Mouse (Mus musculus): Measurements from ENCODE around the gene Ccdc141. TPM values are rescaled to one million over a fixed set of nuclear protein-coding genes. Genes with fewer than 3 reads are reported as not detected.

Ccdc141 gene
- polyA plus RNA-seq, 1 experiment from 2014 or later: 3.7 TPM

DNA sequence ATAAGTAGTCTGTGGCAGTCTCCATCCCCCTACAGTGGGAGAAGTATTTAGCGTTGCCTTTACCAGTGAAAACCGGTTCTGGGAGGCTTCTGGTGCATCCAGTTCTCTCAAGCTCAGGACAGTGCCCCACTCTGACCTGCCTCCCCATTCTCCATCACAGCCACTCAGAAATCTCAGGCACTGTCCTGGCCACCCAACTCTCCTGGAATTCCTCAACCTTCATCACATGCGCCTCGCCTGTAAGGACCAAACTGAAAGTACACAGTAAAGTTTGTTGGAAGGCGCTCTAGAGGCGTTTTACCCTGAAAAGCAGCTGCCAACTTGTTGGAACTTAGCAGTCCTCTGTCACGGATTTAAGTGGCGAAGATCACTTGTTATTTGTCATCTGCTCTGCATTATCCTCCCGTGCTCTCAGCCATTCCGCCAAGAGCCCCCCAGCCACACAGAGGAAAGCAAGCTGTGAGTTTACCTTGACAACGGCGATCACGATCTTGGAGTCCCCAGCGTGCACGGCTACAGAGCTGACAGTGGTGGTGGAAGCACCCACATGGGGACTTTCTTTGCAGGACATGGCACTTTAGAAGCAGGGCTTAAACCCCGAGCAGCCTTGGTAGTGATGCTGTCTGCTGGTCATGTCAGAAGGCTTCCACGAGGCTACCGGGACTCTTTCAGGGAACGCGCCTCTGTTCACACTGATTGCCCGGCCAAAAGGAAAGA is 362 bp downstream of the Ccdc141 start:
- ATAC-seq: peak; percentile 55

DNA sequence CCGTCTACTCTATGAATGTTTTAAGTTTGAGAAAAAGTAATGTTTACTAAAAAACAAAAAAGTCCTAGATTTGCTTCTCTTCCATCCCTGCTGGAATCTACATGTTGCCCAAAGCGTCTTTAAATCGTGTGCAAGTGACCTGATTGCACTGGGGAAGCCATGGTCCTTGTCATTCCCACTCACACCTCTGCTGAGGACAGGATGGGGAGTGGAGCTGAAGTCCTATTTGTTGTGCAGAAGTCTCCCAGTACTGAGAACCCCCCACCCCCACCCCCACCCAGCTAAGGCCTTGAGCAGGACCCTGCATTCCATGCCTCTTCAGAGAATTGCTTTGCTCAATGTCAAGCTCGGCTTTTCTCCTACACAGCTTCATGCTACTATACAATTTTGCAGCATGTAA is 1.2 kb downstream of the Ccdc141 start:
- Histone ChIP-seq H3K4me1 (ENCODE audit: control insufficient read depth, insufficient read depth, low read length) (peaks cover 10% of the 10 kb centered on the region; the same call in 1 of the 2 replicates), H3K4me2 (ENCODE audit: low read depth, low read length) (0 out of 2 replicates have a peak overlapping the region, but pooled peaks have one; percentile 93), H3K27ac (ENCODE audit: low read length) (no peak overlapping the region), H3K27me3 (replicated peaks; ENCODE audit: control insufficient read depth, insufficient read depth, low read length) (no peaks in the 10 kb centered on the region), H3K4me3 (ENCODE audit: low read length) (no peak overlapping the region), H3K36me3 (ENCODE audit: control insufficient read depth, insufficient read depth, low read length) (no peaks in the 10 kb centered on the region), H3K9me3 (ENCODE audit: control insufficient read depth, low read length) (no peaks in the 10 kb centered on the region), H3K9ac (ENCODE audit: low read depth, low read length) (no peak overlapping the region)
- 78% methylated on average over 4 of the region's 4 CpGs for WGBS
- ATAC-seq: no peak

More for the DNA sequence above, 362 bp downstream of the Ccdc141 start:
- Histone ChIP-seq H3K4me1 (ENCODE audit: control insufficient read depth, insufficient read depth, low read length) (peaks cover 10% of the 10 kb centered on the region; the same call in 1 of the 2 replicates), H3K4me2 (ENCODE audit: low read depth, low read length) (peak overlapping the region; percentile 93), H3K9me3 (ENCODE audit: control insufficient read depth, low read length) (no peaks in the 10 kb centered on the region), H3K36me3 (ENCODE audit: control insufficient read depth, insufficient read depth, low read length) (no peaks in the 10 kb centered on the region), H3K9ac (ENCODE audit: low read depth, low read length) (peak overlapping the region; percentile 59), H3K27ac (ENCODE audit: low read length) (peak overlapping the region; percentile 14), H3K27me3 (replicated peaks; ENCODE audit: control insufficient read depth, insufficient read depth, low read length) (no peaks in the 10 kb centered on the region), H3K4me3 (ENCODE audit: low read length) (peak overlapping the region; percentile 59)
- WGBS: 3% methylated on average over 21 of the region's 21 CpGs

DNA sequence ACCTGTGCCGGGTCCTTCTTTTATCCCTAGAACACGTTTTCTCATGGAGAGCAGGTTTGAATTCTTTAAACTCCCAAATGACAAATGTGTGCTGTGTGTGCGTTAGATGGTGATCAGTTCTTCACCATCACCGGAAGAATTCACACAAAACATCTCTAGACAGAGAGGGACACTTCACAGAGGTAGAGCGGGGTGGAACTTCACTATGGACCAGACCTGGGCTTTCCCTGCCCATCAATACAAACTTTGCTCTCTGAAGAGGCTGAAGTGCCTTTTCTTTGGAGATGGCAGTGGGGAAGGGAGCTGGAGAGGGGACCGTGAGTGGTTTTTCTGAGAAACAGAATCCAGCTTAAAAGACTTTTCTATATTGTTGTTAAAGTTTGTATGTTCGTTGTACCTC is 1.7 kb downstream of the Ccdc141 start:
- H3K4me3 ChIP-seq (ENCODE audit: low read length): no peak overlapping the region
- no peak overlapping the region for H3K9ac ChIP-seq (ENCODE audit: low read depth, low read length)
- H3K4me2 ChIP-seq (ENCODE audit: low read depth, low read length): no peak overlapping the region
- 92% methylated on average over 7 of the region's 7 CpGs for WGBS
- no peaks in the 10 kb centered on the region for H3K27me3 ChIP-seq (replicated peaks; ENCODE audit: control insufficient read depth, insufficient read depth, low read length)
- H3K4me1 ChIP-seq (ENCODE audit: control insufficient read depth, insufficient read depth, low read length): peaks cover 10% of the 10 kb centered on the region; the same call in 1 of the 2 replicates
- H3K27ac ChIP-seq (ENCODE audit: low read length): no peak overlapping the region
- no peak for ATAC-seq
- H3K36me3 ChIP-seq (ENCODE audit: control insufficient read depth, insufficient read depth, low read length): no peaks in the 10 kb centered on the region
- H3K9me3 ChIP-seq (ENCODE audit: control insufficient read depth, low read length): no peaks in the 10 kb centered on the region

DNA sequence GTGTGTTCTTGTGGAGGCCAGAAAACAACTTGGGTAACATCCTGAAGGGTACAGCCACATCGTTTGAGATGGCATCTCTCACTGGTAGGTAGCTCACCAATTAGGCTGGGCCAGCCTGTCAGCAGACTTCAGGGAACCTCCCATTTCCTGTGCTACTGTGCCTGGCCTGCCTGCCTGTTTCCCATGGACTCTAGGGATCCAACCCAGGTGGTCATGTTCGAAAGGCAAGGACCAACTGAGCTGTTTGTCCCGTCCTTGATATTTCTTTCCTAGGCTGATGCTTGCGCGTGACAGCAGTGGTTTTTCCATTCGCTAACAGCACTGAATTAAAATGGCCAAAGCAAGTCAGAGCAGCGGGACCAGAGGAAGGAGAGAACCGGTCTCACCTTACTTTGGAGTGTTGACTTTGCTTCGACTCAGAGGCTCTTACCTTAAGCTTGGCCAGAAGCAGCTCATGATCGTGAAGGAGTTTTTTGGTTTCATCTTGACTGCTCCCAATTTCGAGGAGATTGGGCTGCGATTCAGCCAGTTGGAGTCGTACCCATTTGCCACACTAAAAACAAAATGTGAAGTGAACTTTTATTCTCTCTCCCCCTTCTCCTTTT is 2.3 kb downstream of the Ccdc141 start:
- Histone ChIP-seq H3K4me1 (ENCODE audit: control insufficient read depth, insufficient read depth, low read length) (peaks cover 10% of the 10 kb centered on the region; the same call in 1 of the 2 replicates), H3K4me2 (ENCODE audit: low read depth, low read length) (no peak overlapping the region), H3K9me3 (ENCODE audit: control insufficient read depth, low read length) (no peaks in the 10 kb centered on the region), H3K27me3 (replicated peaks; ENCODE audit: control insufficient read depth, insufficient read depth, low read length) (no peaks in the 10 kb centered on the region), H3K4me3 (ENCODE audit: low read length) (no peak overlapping the region), H3K27ac (ENCODE audit: low read length) (no peak overlapping the region), H3K36me3 (ENCODE audit: control insufficient read depth, insufficient read depth, low read length) (no peaks in the 10 kb centered on the region), H3K9ac (ENCODE audit: low read depth, low read length) (no peak overlapping the region)
- ATAC-seq: no peak
- 86% methylated on average over 13 of the region's 13 CpGs for WGBS

DNA sequence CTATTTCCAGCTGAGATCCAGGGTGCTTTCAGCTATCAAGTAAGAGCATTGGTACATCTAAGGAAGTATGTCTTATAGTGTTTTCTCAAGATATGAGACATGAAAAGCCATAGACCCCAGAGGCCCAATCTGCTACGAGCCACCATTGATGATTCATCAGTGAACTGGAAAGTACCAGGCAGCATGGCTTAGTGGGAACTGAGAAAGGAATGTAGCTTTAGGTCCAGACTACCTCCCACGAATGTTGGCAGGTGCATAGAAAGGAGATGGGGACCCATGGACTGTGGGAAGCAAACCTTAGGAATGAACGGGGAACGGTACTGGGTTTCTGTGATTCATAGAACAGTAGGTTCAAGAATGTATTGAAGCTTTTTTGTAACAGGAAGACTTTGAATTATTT is 4.1 kb downstream of the Ccdc141 start:
- H3K36me3 ChIP-seq (ENCODE audit: control insufficient read depth, insufficient read depth, low read length): no peaks in the 10 kb centered on the region
- H3K9me3 ChIP-seq (ENCODE audit: control insufficient read depth, low read length): no peaks in the 10 kb centered on the region
- 83% methylated on average over 4 of the region's 4 CpGs for WGBS
- no peak overlapping the region for H3K27ac ChIP-seq (ENCODE audit: low read length)
- H3K4me1 ChIP-seq (ENCODE audit: control insufficient read depth, insufficient read depth, low read length): peaks cover 4% of the 10 kb centered on the region; the same call in 1 of the 2 replicates
- H3K4me2 ChIP-seq (ENCODE audit: low read depth, low read length): no peak overlapping the region
- no peak overlapping the region for H3K4me3 ChIP-seq (ENCODE audit: low read length)
- no peak for ATAC-seq
- H3K9ac ChIP-seq (ENCODE audit: low read depth, low read length): no peak overlapping the region
- H3K27me3 ChIP-seq (replicated peaks; ENCODE audit: control insufficient read depth, insufficient read depth, low read length): no peaks in the 10 kb centered on the region

DNA sequence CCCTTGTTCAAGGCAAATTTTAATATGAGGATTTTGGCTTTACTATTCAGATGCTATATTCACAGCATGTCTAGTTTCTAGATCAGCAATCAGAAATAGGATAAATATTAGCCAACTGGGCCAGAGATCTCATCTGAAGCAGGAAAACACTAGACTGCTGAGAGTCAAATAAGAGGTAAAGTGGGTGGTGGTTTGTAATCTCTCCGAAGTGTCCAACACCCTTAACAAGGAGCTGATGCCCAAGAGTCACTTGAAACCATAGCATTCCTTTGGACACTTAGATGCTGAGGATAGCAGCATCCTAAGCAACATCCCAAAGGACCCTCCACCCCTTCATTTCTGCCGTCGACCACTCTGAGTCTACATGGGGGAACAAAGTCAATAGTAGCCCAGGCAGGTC is 5.8 kb downstream of the Ccdc141 start:
- Histone ChIP-seq H3K9me3 (ENCODE audit: control insufficient read depth, low read length) (no peaks in the 10 kb centered on the region), H3K9ac (ENCODE audit: low read depth, low read length) (no peak overlapping the region), H3K27me3 (replicated peaks; ENCODE audit: control insufficient read depth, insufficient read depth, low read length) (no peaks in the 10 kb centered on the region), H3K4me1 (ENCODE audit: control insufficient read depth, insufficient read depth, low read length) (no peaks in the 10 kb centered on the region), H3K27ac (ENCODE audit: low read length) (no peak overlapping the region), H3K4me2 (ENCODE audit: low read depth, low read length) (no peak overlapping the region), H3K4me3 (ENCODE audit: low read length) (no peak overlapping the region), H3K36me3 (ENCODE audit: control insufficient read depth, insufficient read depth, low read length) (no peaks in the 10 kb centered on the region)
- no peak for ATAC-seq
- WGBS: 90% methylated on average over 3 of the region's 3 CpGs

DNA sequence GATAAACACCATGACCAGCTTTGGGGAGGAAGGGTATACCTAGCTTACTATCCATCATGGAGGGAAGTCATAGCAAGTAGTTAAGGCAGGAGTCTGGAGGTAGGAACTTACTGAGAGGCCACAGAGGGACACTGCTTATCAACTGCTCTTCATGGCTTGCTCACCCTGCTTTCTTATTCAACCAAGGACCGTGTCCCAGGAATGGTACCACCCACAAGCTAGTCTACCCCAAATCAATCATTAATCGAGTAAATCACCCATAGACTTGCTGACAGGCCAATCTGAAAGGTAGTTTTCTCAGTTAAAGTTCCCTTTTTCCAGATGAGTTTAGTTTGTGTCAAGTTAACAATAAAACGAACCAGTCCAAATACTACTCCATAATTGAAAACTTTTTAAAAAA is 7.1 kb downstream of the Ccdc141 start:
- no peak for ATAC-seq
- Histone ChIP-seq H3K27ac (ENCODE audit: low read length) (no peak overlapping the region), H3K4me1 (ENCODE audit: control insufficient read depth, insufficient read depth, low read length) (no peaks in the 10 kb centered on the region), H3K27me3 (replicated peaks; ENCODE audit: control insufficient read depth, insufficient read depth, low read length) (no peaks in the 10 kb centered on the region), H3K9ac (ENCODE audit: low read depth, low read length) (no peak overlapping the region), H3K9me3 (ENCODE audit: control insufficient read depth, low read length) (no peaks in the 10 kb centered on the region), H3K4me3 (ENCODE audit: low read length) (no peak overlapping the region), H3K4me2 (ENCODE audit: low read depth, low read length) (no peak overlapping the region), H3K36me3 (ENCODE audit: control insufficient read depth, insufficient read depth, low read length) (no peaks in the 10 kb centered on the region)
- 73% methylated on average over 3 of the region's 3 CpGs for WGBS

DNA sequence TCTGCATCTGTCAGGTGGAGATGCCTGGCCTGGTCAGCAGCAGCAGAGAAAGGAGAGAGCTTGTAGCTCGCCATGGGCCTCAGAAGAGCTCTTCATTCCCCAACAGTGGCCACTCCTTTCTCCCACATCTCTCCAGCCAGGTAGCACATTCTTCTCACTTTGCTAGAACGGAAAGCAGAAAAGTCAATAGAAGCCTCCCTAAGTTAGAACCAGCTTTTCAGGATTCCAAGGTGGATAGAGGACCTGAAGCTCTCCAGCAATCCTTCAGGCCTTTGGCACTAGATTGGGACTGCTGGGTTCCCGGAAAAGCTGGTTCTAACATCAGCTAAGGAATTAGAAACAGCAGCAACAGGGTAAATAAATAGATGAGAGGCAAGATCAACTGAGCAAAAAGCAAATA is 8.3 kb downstream of the Ccdc141 start:
- ATAC-seq: no peak
- H3K9me3 ChIP-seq (ENCODE audit: control insufficient read depth, low read length): no peaks in the 10 kb centered on the region
- no peaks in the 10 kb centered on the region for H3K36me3 ChIP-seq (ENCODE audit: control insufficient read depth, insufficient read depth, low read length)
- no peak overlapping the region for H3K9ac ChIP-seq (ENCODE audit: low read depth, low read length)
- no peak overlapping the region for H3K4me3 ChIP-seq (ENCODE audit: low read length)
- H3K4me2 ChIP-seq (ENCODE audit: low read depth, low read length): no peak overlapping the region
- WGBS: 58% methylated on average over 3 of the region's 3 CpGs
- H3K4me1 ChIP-seq (ENCODE audit: control insufficient read depth, insufficient read depth, low read length): no peaks in the 10 kb centered on the region
- no peak overlapping the region for H3K27ac ChIP-seq (ENCODE audit: low read length)
- no peaks in the 10 kb centered on the region for H3K27me3 ChIP-seq (replicated peaks; ENCODE audit: control insufficient read depth, insufficient read depth, low read length)

DNA sequence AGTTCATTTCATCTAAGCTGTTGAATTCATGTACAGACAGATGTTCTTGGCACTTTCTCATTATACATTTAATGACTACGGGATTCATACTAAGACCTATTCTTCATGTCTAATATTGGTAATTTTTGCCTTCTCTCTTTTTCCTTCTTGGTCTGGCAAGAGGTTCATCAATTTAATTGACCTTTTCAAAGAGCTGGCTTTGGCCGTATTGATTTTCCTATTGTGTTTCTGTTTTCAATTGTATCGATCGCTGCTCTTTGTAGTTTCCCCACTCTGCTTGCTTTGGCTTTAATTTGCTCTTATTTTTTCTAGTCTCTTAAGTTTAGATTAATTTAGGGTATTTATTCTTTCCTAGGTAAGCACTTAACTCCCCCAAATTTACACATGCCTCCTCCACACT is 12.9 kb downstream of the Ccdc141 start:
- no peak overlapping the region for H3K4me3 ChIP-seq (ENCODE audit: low read length)
- H3K27me3 ChIP-seq (replicated peaks; ENCODE audit: control insufficient read depth, insufficient read depth, low read length): no peaks in the 10 kb centered on the region
- no peak overlapping the region for H3K27ac ChIP-seq (ENCODE audit: low read length)
- no peak overlapping the region for H3K4me2 ChIP-seq (ENCODE audit: low read depth, low read length)
- 90% methylated on average over 4 of the region's 4 CpGs for WGBS
- no peaks in the 10 kb centered on the region for H3K9me3 ChIP-seq (ENCODE audit: control insufficient read depth, low read length)
- H3K9ac ChIP-seq (ENCODE audit: low read depth, low read length): no peak overlapping the region
- no peaks in the 10 kb centered on the region for H3K36me3 ChIP-seq (ENCODE audit: control insufficient read depth, insufficient read depth, low read length)
- no peaks in the 10 kb centered on the region for H3K4me1 ChIP-seq (ENCODE audit: control insufficient read depth, insufficient read depth, low read length)
- no peak for ATAC-seq

Data from intestine, embryonic 16.5 days (tissue).